Mouse (Mus musculus): ENCODE measurements around the gene Cabin1. TPM values are rescaled to one million over a fixed set of nuclear protein-coding genes. Genes with fewer than 3 reads are reported as not detected.

Cabin1 gene
- total RNA-seq, 2 experiments from 2014 or later, result 79.8 to 82.9 TPM

- no peak for DNase-seq (ENCODE audit: low spot score in 2 of 2)
- intact Hi-C loops (cut with DNase I), result no loop called here
These were observed 115.1 kb downstream of the Cabin1 start for GRCm38 (mm10) chr10:75649001-75649400.

- DNase-seq (ENCODE audit: low spot score in 2 of 2), result no peak
- intact Hi-C loops (cut with DNase I), result no loop called here
These were observed 116.0 kb downstream of the Cabin1 start for GRCm38 (mm10) chr10:75648091-75648490.

GRCm38 (mm10) chr10:75647362-75647761, 116.8 kb downstream of the Cabin1 start:
- intact Hi-C loops (cut with DNase I), result no loop called here
- peak in 1 of 2 experiments; percentile 70 for DNase-seq (ENCODE audit: low spot score in 2 of 2)

GRCm38 (mm10) chr10:75646406-75646805, 117.7 kb downstream of the Cabin1 start:
- intact Hi-C loops (cut with DNase I), result no loop called here
- no peak for DNase-seq (ENCODE audit: low spot score in 2 of 2)

GRCm38 (mm10) chr10:75645616-75646015, 118.5 kb downstream of the Cabin1 start:
- DNase-seq (ENCODE audit: low spot score in 2 of 2), result no peak
- intact Hi-C loops (cut with DNase I), result no loop called here

- no peak for DNase-seq (ENCODE audit: low spot score in 2 of 2)
- intact Hi-C loops (cut with DNase I), result no loop called here
These were observed 120.3 kb downstream of the Cabin1 start, which contains the start of gene Susd2 for GRCm38 (mm10) chr10:75643741-75644343. TSS of gene Susd2 (minus strand) at chr10:75644008.

- intact Hi-C loops (cut with DNase I), result no loop called here
- no peak for DNase-seq (ENCODE audit: low spot score in 2 of 2)
These were observed 121.2 kb downstream of the Cabin1 start for GRCm38 (mm10) chr10:75642891-75643290.

- DNase-seq (ENCODE audit: low spot score in 2 of 2), result no peak
- intact Hi-C loops (cut with DNase I), result no loop called here
These were observed 121.7 kb downstream of the Cabin1 start for GRCm38 (mm10) chr10:75642436-75642835.

- intact Hi-C loops (cut with DNase I), result no loop called here
These were observed 122.4 kb downstream of the Cabin1 start for GRCm38 (mm10) chr10:75641721-75642222.

GRCm38 (mm10) chr10:75637711-75638110, 126.4 kb downstream of the Cabin1 start:
- no peak for DNase-seq (ENCODE audit: low spot score in 2 of 2)
- intact Hi-C loops (cut with DNase I), result loop anchor here (5.0 kb wide), 3 partner anchors 65 to 220 kb away; no protein-coding TSS in a partner anchor

More at GRCm38 (mm10) chr10:75641721-75642222, 122.4 kb downstream of the Cabin1 start:
- DNase-seq (ENCODE audit: low spot score in 2 of 2), result no peak

GRCm38 (mm10) chr10:75636084-75636786, 127.9 kb downstream of the Cabin1 start:
- no peak for DNase-seq (ENCODE audit: low spot score in 2 of 2)
- intact Hi-C loops (cut with DNase I), result loop anchor here (5.0 kb wide), 3 partner anchors 66 to 221 kb away; no protein-coding TSS in a partner anchor

GRCm38 (mm10) chr10:75635693-75636055, 128.5 kb downstream of the Cabin1 start:
- intact Hi-C loops (cut with DNase I), result loop anchor here (2.0 to 5.0 kb wide), 4 partner anchors 49 to 222 kb away; no protein-coding TSS in a partner anchor
- peak; percentile 86 to 87 for DNase-seq (ENCODE audit: low spot score in 2 of 2)

- intact Hi-C loops (cut with DNase I), result loop anchor here (2.0 to 5.0 kb wide), 4 partner anchors 48 to 222 kb away; no protein-coding TSS in a partner anchor
- DNase-seq (ENCODE audit: low spot score in 2 of 2), result no peak
These were observed 129.0 kb downstream of the Cabin1 start for GRCm38 (mm10) chr10:75635019-75635692.

- intact Hi-C loops (cut with DNase I), result loop anchor here (2.0 to 5.0 kb wide), 4 partner anchors 48 to 223 kb away; no protein-coding TSS in a partner anchor
- no peak for DNase-seq (ENCODE audit: low spot score in 2 of 2)
These were observed 129.5 kb downstream of the Cabin1 start for GRCm38 (mm10) chr10:75634610-75635009.

GRCm38 (mm10) chr10:75633576-75634139, 130.5 kb downstream of the Cabin1 start:
- intact Hi-C loops (cut with DNase I), result loop anchor here (2.0 kb wide), 1 partner anchor 47 kb away; no protein-coding TSS in a partner anchor
- DNase-seq (ENCODE audit: low spot score in 2 of 2), result no peak

GRCm38 (mm10) chr10:75633048-75633447, 131.1 kb downstream of the Cabin1 start:
- DNase-seq (ENCODE audit: low spot score in 2 of 2), result no peak
- intact Hi-C loops (cut with DNase I), result no loop called here

- DNase-seq (ENCODE audit: low spot score in 2 of 2), result peak in 1 of 2 experiments; percentile 75
- intact Hi-C loops (cut with DNase I), result no loop called here
These were observed 131.5 kb downstream of the Cabin1 start for GRCm38 (mm10) chr10:75632633-75633032.

- DNase-seq (ENCODE audit: low spot score in 2 of 2), result no peak
- intact Hi-C loops (cut with DNase I), result no loop called here
These were observed 136.7 kb downstream of the Cabin1 start for GRCm38 (mm10) chr10:75627490-75627889.

- no peak for DNase-seq (ENCODE audit: low spot score in 2 of 2)
- intact Hi-C loops (cut with DNase I), result no loop called here
These were observed 137.2 kb downstream of the Cabin1 start for GRCm38 (mm10) chr10:75626991-75627390.
